Mouse (Mus musculus) stomach, postnatal 0 days (tissue): Measurements from ENCODE around the gene 1810062G17Rik.

Experiments used
- CTCF ChIP-seq: IDR thresholded peaks from 2 replicates; pipeline ENCODE4 v1.5.1; 2016; ENCODE audit warnings: antibody characterized with exemption, low read depth, mild to moderate bottlenecking, moderate library complexity
- EP300 ChIP-seq: optimal IDR thresholded peaks from 2 replicates; pipeline ENCODE3; 2016; ENCODE audit warnings: antibody characterized with exemption

DNA sequence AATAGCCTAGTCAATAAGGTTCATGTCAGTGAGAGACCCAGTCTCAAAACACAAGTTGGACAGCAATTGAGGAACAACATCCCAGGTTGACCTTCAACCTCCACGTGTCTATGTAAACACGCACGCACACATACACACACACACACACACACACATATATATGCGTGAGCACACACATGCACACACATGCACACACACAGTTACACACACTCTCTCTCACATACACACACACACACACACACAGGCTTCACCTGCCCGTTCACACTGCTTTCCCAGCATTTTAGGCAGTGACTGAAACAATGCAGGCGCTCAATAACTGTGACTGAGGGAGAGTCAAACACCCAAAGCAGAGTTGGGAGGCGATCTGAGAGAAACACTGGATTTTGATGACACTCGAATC, 29.6 kb downstream of the 1810062G17Rik start:
- TF ChIP-seq EP300, result no peak
- no peak for TF ChIP-seq CTCF
